Mouse (Mus musculus): ENCODE results near the gene Iqschfp. TPM values are rescaled to one million over a fixed set of nuclear protein-coding genes. Genes with fewer than 3 reads are reported as not detected.
A peak's percentile ranks its signal among the peaks of the same experiment; 100 is the strongest.

Gene Iqschfp
- polyA plus RNA-seq, 1 experiment = 7.6 TPM

GRCm38 (mm10) chr3:68372925-68373324 is 480.9 kb downstream of the Iqschfp start:
- TF ChIP-seq CTCF (IDR thresholded peaks at IDR 0.05; ENCODE audit: borderline replicate concordance, extremely low read depth, insufficient read depth, insufficient read length) = no peak
- TF ChIP-seq POLR2A (IDR thresholded peaks at IDR 0.05; ENCODE audit: borderline replicate concordance, extremely low read depth, insufficient read depth, insufficient read length, poor library complexity, severe bottlenecking) = no peak
- DNase-seq (ENCODE audit: low read depth) = peak; percentile 29

- TF ChIP-seq POLR2A (IDR thresholded peaks at IDR 0.05; ENCODE audit: borderline replicate concordance, extremely low read depth, insufficient read depth, insufficient read length, poor library complexity, severe bottlenecking) = no peak
- no peak for TF ChIP-seq CTCF (IDR thresholded peaks at IDR 0.05; ENCODE audit: borderline replicate concordance, extremely low read depth, insufficient read depth, insufficient read length)
- DNase-seq (ENCODE audit: low read depth) = peak; percentile 57
Observed at GRCm38 (mm10) chr3:68375100-68375508, 483.1 kb downstream of the Iqschfp start.

GRCm38 (mm10) chr3:68377452-68378198 is 485.6 kb downstream of the Iqschfp start:
- no peak for TF ChIP-seq CTCF (IDR thresholded peaks at IDR 0.05; ENCODE audit: borderline replicate concordance, extremely low read depth, insufficient read depth, insufficient read length)
- TF ChIP-seq POLR2A (IDR thresholded peaks at IDR 0.05; ENCODE audit: borderline replicate concordance, extremely low read depth, insufficient read depth, insufficient read length, poor library complexity, severe bottlenecking) = no peak
- no peak for DNase-seq (ENCODE audit: low read depth)

GRCm38 (mm10) chr3:68378799-68379198 is 486.8 kb downstream of the Iqschfp start:
- no peak for DNase-seq (ENCODE audit: low read depth)
- TF ChIP-seq CTCF (IDR thresholded peaks at IDR 0.05; ENCODE audit: borderline replicate concordance, extremely low read depth, insufficient read depth, insufficient read length) = no peak
- TF ChIP-seq POLR2A (IDR thresholded peaks at IDR 0.05; ENCODE audit: borderline replicate concordance, extremely low read depth, insufficient read depth, insufficient read length, poor library complexity, severe bottlenecking) = no peak

- DNase-seq (ENCODE audit: low read depth) = no peak
Observed at GRCm38 (mm10) chr3:68379242-68379641, 487.2 kb downstream of the Iqschfp start.

GRCm38 (mm10) chr3:68383672-68384071 is 491.6 kb downstream of the Iqschfp start:
- TF ChIP-seq POLR2A (IDR thresholded peaks at IDR 0.05; ENCODE audit: borderline replicate concordance, extremely low read depth, insufficient read depth, insufficient read length, poor library complexity, severe bottlenecking) (no peak), CTCF (IDR thresholded peaks at IDR 0.05; ENCODE audit: borderline replicate concordance, extremely low read depth, insufficient read depth, insufficient read length) (no peak)
- peak; percentile 56 for DNase-seq (ENCODE audit: low read depth)

More at GRCm38 (mm10) chr3:68379242-68379641, 487.2 kb downstream of the Iqschfp start:
- TF ChIP-seq POLR2A (IDR thresholded peaks at IDR 0.05; ENCODE audit: borderline replicate concordance, extremely low read depth, insufficient read depth, insufficient read length, poor library complexity, severe bottlenecking) (no peak), CTCF (IDR thresholded peaks at IDR 0.05; ENCODE audit: borderline replicate concordance, extremely low read depth, insufficient read depth, insufficient read length) (no peak)

GRCm38 (mm10) chr3:68385544-68385943 is 493.5 kb downstream of the Iqschfp start:
- DNase-seq (ENCODE audit: low read depth) = no peak
- no peak for TF ChIP-seq CTCF (IDR thresholded peaks at IDR 0.05; ENCODE audit: borderline replicate concordance, extremely low read depth, insufficient read depth, insufficient read length)
- TF ChIP-seq POLR2A (IDR thresholded peaks at IDR 0.05; ENCODE audit: borderline replicate concordance, extremely low read depth, insufficient read depth, insufficient read length, poor library complexity, severe bottlenecking) = no peak

- no peak for TF ChIP-seq POLR2A (IDR thresholded peaks at IDR 0.05; ENCODE audit: borderline replicate concordance, extremely low read depth, insufficient read depth, insufficient read length, poor library complexity, severe bottlenecking)
- TF ChIP-seq CTCF (IDR thresholded peaks at IDR 0.05; ENCODE audit: borderline replicate concordance, extremely low read depth, insufficient read depth, insufficient read length) = no peak
- no peak for DNase-seq (ENCODE audit: low read depth)
Observed at GRCm38 (mm10) chr3:68388023-68388422, 496.0 kb downstream of the Iqschfp start.

GRCm38 (mm10) chr3:68393578-68393977 is 501.5 kb downstream of the Iqschfp start:
- TF ChIP-seq POLR2A (IDR thresholded peaks at IDR 0.05; ENCODE audit: borderline replicate concordance, extremely low read depth, insufficient read depth, insufficient read length, poor library complexity, severe bottlenecking) = no peak
- no peak for TF ChIP-seq CTCF (IDR thresholded peaks at IDR 0.05; ENCODE audit: borderline replicate concordance, extremely low read depth, insufficient read depth, insufficient read length)
- DNase-seq (ENCODE audit: low read depth) = no peak

- DNase-seq (ENCODE audit: low read depth) = no peak
- TF ChIP-seq POLR2A (IDR thresholded peaks at IDR 0.05; ENCODE audit: borderline replicate concordance, extremely low read depth, insufficient read depth, insufficient read length, poor library complexity, severe bottlenecking) (no peak), CTCF (IDR thresholded peaks at IDR 0.05; ENCODE audit: borderline replicate concordance, extremely low read depth, insufficient read depth, insufficient read length) (no peak)
Observed at GRCm38 (mm10) chr3:68398691-68399090, 506.7 kb downstream of the Iqschfp start.

GRCm38 (mm10) chr3:68400121-68400520 is 508.1 kb downstream of the Iqschfp start:
- no peak for TF ChIP-seq CTCF (IDR thresholded peaks at IDR 0.05; ENCODE audit: borderline replicate concordance, extremely low read depth, insufficient read depth, insufficient read length)
- no peak for TF ChIP-seq POLR2A (IDR thresholded peaks at IDR 0.05; ENCODE audit: borderline replicate concordance, extremely low read depth, insufficient read depth, insufficient read length, poor library complexity, severe bottlenecking)
- DNase-seq (ENCODE audit: low read depth) = no peak

GRCm38 (mm10) chr3:68403343-68403742 is 511.3 kb downstream of the Iqschfp start:
- TF ChIP-seq CTCF (IDR thresholded peaks at IDR 0.05; ENCODE audit: borderline replicate concordance, extremely low read depth, insufficient read depth, insufficient read length) (no peak), POLR2A (IDR thresholded peaks at IDR 0.05; ENCODE audit: borderline replicate concordance, extremely low read depth, insufficient read depth, insufficient read length, poor library complexity, severe bottlenecking) (no peak)
- no peak for DNase-seq (ENCODE audit: low read depth)

Data from brain, embryonic 14.5 days (tissue).